Mouse (Mus musculus) kidney, adult 2 months (tissue): ENCODE data around the gene Fam241a. TPM values are rescaled to one million over a fixed set of nuclear protein-coding genes. Genes with fewer than 3 reads are reported as not detected.
A peak's percentile ranks its signal among the peaks of the same experiment; 100 is the strongest.

ENCODE experiments used
- DNase-seq: peaks from one replicate; pipeline ENCODE4 v3.0.0; 2021
- H3K27ac ChIP-seq: fragments of 200-500 bp; 2 replicates; pipeline ENCODE4 v1.5.1; 2012; ENCODE audit warnings: low read depth, low read length, control low read depth, inconsistent platforms; ENCODE audit not compliant: insufficient read depth
- H3K27me3 ChIP-seq: fragments of 200-500 bp; replicated peaks from 2 replicates; pipeline ENCODE4 v1.6.1; 2012; ENCODE audit warnings: mild to moderate bottlenecking, moderate library complexity, low read length, inconsistent platforms; ENCODE audit not compliant: control insufficient read depth, insufficient read depth
- H3K36me3 ChIP-seq: fragments of 200-500 bp; 2 replicates; pipeline ENCODE4 v1.6.1; 2012; ENCODE audit warnings: mild to moderate bottlenecking, moderate library complexity, low read length, inconsistent platforms; ENCODE audit not compliant: control insufficient read depth, insufficient read depth
- H3K4me1 ChIP-seq: fragments of 200-500 bp; 2 replicates; pipeline ENCODE4 v1.6.1; 2011; ENCODE audit warnings: low read length; ENCODE audit not compliant: control insufficient read depth, insufficient read depth
- H3K4me3 ChIP-seq: fragments of 200-500 bp; 2 replicates; pipeline ENCODE4 v1.5.1; 2011; ENCODE audit warnings: mild to moderate bottlenecking, low read depth, low read length, control low read depth; ENCODE audit not compliant: insufficient read depth
- CTCF ChIP-seq: fragments of 200-500 bp; conservative IDR thresholded peaks from 2 replicates; pipeline ENCODE4 v1.5.1; 2011; ENCODE audit warnings: low read depth, mild to moderate bottlenecking, control low read depth, low read length, moderate library complexity, mixed read lengths; ENCODE audit not compliant: insufficient read depth, insufficient read length
- POLR2A ChIP-seq: fragments of 200-500 bp; IDR thresholded peaks from one replicate; pipeline ENCODE4 v1.6.1; 2011; ENCODE audit warnings: low read depth, low read length, control low read depth
- WGBS: fragments of 180-500 bp; shearing (Covaris S2); methylation state at CpG from one replicate; pipeline ENCODE4 v1.1.7; 2018; 5-methylcytosine and 5-hydroxymethylcytosine counted together
- polyA plus RNA-seq: library from polyadenylated mRNA; depleted of rRNA; stranded (reverse); fragments of >200 nt; gene quantifications from 2 replicates; pipeline ENCODE4 v1.2.3, GENCODE M21; 2012

The Fam241a gene
- polyA plus RNA-seq, 1 experiment: 3.6 TPM

GRCm38 (mm10) chr3:127835594-127835993 lies 60.5 kb downstream of the Fam241a start:
- Histone ChIP-seq H3K27ac (no peak overlapping the region), H3K4me3 (no peak overlapping the region), H3K27me3 (no peaks in the 10 kb centered on the region), H3K4me1 (peaks cover 14% of the 10 kb centered on the region; the same call in 1 of the 2 replicates), H3K36me3 (no peaks in the 10 kb centered on the region)
- WGBS: 55% methylated on average over 6 of the region's 6 CpGs
- no peak for TF ChIP-seq CTCF
- TF ChIP-seq POLR2A: no peak
- DNase-seq: peak; percentile 44

GRCm38 (mm10) chr3:127834040-127834439 lies 62.1 kb downstream of the Fam241a start:
- Histone ChIP-seq H3K27me3 (no peaks in the 10 kb centered on the region), H3K4me1 (peaks cover 11% of the 10 kb centered on the region; the same call in 1 of the 2 replicates), H3K36me3 (no peaks in the 10 kb centered on the region), H3K27ac (no peak overlapping the region), H3K4me3 (no peak overlapping the region)
- DNase-seq: peak; percentile 37
- no peak for TF ChIP-seq CTCF
- TF ChIP-seq POLR2A: no peak
- 60% methylated on average over 4 of the region's 4 CpGs for whole genome bisulfite sequencing

- no peak for DNase-seq
- Histone ChIP-seq H3K27ac (no peak overlapping the region), H3K36me3 (no peaks in the 10 kb centered on the region), H3K4me1 (peaks cover 10% of the 10 kb centered on the region; the same call in 1 of the 2 replicates), H3K4me3 (no peak overlapping the region), H3K27me3 (no peaks in the 10 kb centered on the region)
- TF ChIP-seq CTCF: no peak
- no peak for TF ChIP-seq POLR2A
- 67% methylated on average over 6 of the region's 6 CpGs for WGBS
Observed at GRCm38 (mm10) chr3:127831079-127831478, 65.0 kb downstream of the Fam241a start.

GRCm38 (mm10) chr3:127830183-127830582 lies 65.9 kb downstream of the Fam241a start:
- no peak overlapping the region for H3K27ac ChIP-seq
- peaks cover 6% of the 10 kb centered on the region; the same call in 1 of the 2 replicates for H3K4me1 ChIP-seq
- H3K4me3 ChIP-seq: no peak overlapping the region
- H3K36me3 ChIP-seq: no peaks in the 10 kb centered on the region
- H3K27me3 ChIP-seq: no peaks in the 10 kb centered on the region
- no peak for TF ChIP-seq POLR2A
- no peak for TF ChIP-seq CTCF
- no peak for DNase-seq
- 82% methylated on average over 10 of the region's 10 CpGs for WGBS

- WGBS: 31% methylated on average over 7 of the region's 7 CpGs
- no peak for TF ChIP-seq CTCF
- no peak for TF ChIP-seq POLR2A
Observed at GRCm38 (mm10) chr3:127827123-127827522, 69.0 kb downstream of the Fam241a start.

GRCm38 (mm10) chr3:127826503-127826902 lies 69.6 kb downstream of the Fam241a start:
- Histone ChIP-seq H3K4me1 (peaks cover 3% of the 10 kb centered on the region; the same call in 1 of the 2 replicates), H3K36me3 (no peaks in the 10 kb centered on the region), H3K27me3 (no peaks in the 10 kb centered on the region), H3K27ac (0 out of 2 replicates have a peak overlapping the region, but pooled peaks have one; percentile 3), H3K4me3 (no peak overlapping the region)
- DNase-seq: no peak
- WGBS: 74% methylated on average over 7 of the region's 7 CpGs
- TF ChIP-seq CTCF: no peak
- TF ChIP-seq POLR2A: no peak

More at GRCm38 (mm10) chr3:127827123-127827522, 69.0 kb downstream of the Fam241a start:
- Histone ChIP-seq H3K27ac (no peak overlapping the region; the same call in 1 of the 2 replicates), H3K4me1 (peaks cover 3% of the 10 kb centered on the region; the same call in 1 of the 2 replicates), H3K36me3 (no peaks in the 10 kb centered on the region), H3K4me3 (no peak overlapping the region), H3K27me3 (no peaks in the 10 kb centered on the region)
- DNase-seq: peak; percentile 71

- 83% methylated on average over 17 of the region's 17 CpGs for WGBS
Observed at GRCm38 (mm10) chr3:127823886-127824863, 71.9 kb downstream of the Fam241a start.

More at GRCm38 (mm10) chr3:127823886-127824863, 71.9 kb downstream of the Fam241a start:
- no peak for DNase-seq
- Histone ChIP-seq H3K27me3 (no peaks in the 10 kb centered on the region), H3K36me3 (no peaks in the 10 kb centered on the region; the same call in 1 of the 2 replicates), H3K4me1 (peaks cover 3% of the 10 kb centered on the region; the same call in 1 of the 2 replicates), H3K27ac (no peak overlapping the region), H3K4me3 (no peak overlapping the region)
- no peak for TF ChIP-seq CTCF
- TF ChIP-seq POLR2A: no peak
